Mouse (Mus musculus) midbrain, embryonic 16.5 days (tissue): ENCODE measurements around the gene Alg11. TPM values are rescaled to one million over a fixed set of nuclear protein-coding genes. Genes with fewer than 3 reads are reported as not detected.

Experiments used
- ATAC-seq: fragments of 200-750 bp; cut with Nextera tagmentation; 2 replicates; pipeline ENCODE4 v1.8.0; 2017; ENCODE audit warnings: moderate TSS enrichment
- H3K27ac ChIP-seq: fragments of 300-500 bp; sonication (generic); 2 replicates; pipeline ENCODE4 v1.5.1; 2014; ENCODE audit warnings: mild to moderate bottlenecking, low read length, mixed read lengths
- H3K27me3 ChIP-seq: fragments of 300-500 bp; sonication (generic); 2 replicates; pipeline ENCODE4 v1.6.1; 2014; ENCODE audit warnings: low read depth, low read length, mixed read lengths; ENCODE audit not compliant: control insufficient read depth, insufficient read depth
- H3K36me3 ChIP-seq: fragments of 300-500 bp; sonication (generic); 2 replicates; pipeline ENCODE4 v1.6.1; 2014; ENCODE audit warnings: mild to moderate bottlenecking, low read length, moderate library complexity, mixed read lengths; ENCODE audit not compliant: control insufficient read depth, insufficient read depth
- H3K4me1 ChIP-seq: fragments of 300-500 bp; sonication (generic); 2 replicates; pipeline ENCODE4 v1.6.1; 2014; ENCODE audit warnings: mild to moderate bottlenecking, low read length, mixed read lengths; ENCODE audit not compliant: control insufficient read depth, insufficient read depth
- H3K4me2 ChIP-seq: fragments of 300-500 bp; sonication (generic); 2 replicates; pipeline ENCODE4 v1.6.1; 2014; ENCODE audit warnings: mild to moderate bottlenecking, low read length, mixed read lengths
- H3K4me3 ChIP-seq: fragments of 300-500 bp; sonication (generic); 2 replicates; pipeline ENCODE4 v1.5.1; 2014; ENCODE audit warnings: low read depth, mild to moderate bottlenecking, low read length, moderate library complexity, mixed read lengths
- H3K9ac ChIP-seq: fragments of 300-500 bp; sonication (generic); 2 replicates; pipeline ENCODE4 v1.6.1; 2014; ENCODE audit warnings: low read depth, low read length, mixed read lengths
- H3K9me3 ChIP-seq: fragments of 300-500 bp; sonication (generic); replicated peaks from 2 replicates; pipeline ENCODE4 v1.6.1; 2014; ENCODE audit warnings: mild to moderate bottlenecking, low read length, mixed read lengths; ENCODE audit not compliant: control insufficient read depth, poor library complexity, severe bottlenecking
- WGBS: fragments of 180-500 bp; shearing (Covaris S2); extraction: QIAGEN DNeasy Blood & Tissue Kit; methylation state at CpG from one replicate; pipeline ENCODE4 v1.1.7; 2014; 5-methylcytosine and 5-hydroxymethylcytosine counted together
- polyA plus RNA-seq: library from polyadenylated mRNA; unstranded; fragments of >200 nt; fragmentation: Nextera tagmentation; extraction: Ambion mirVana; gene quantifications from 2 replicates; pipeline ENCODE4 v1.2.1, GENCODE M21; 2015

Gene Alg11
- polyA plus RNA-seq, 1 experiment from 2014 or later: 49.6 TPM

GRCm38 (mm10) chr8:22037022-22037421 lies 23.5 kb upstream of the Alg11 start:
- Histone ChIP-seq H3K4me2 (no peak overlapping the region), H3K9ac (no peak overlapping the region), H3K36me3 (no peaks in the 10 kb centered on the region), H3K27me3 (no peaks in the 10 kb centered on the region), H3K9me3 (no peaks in the 10 kb centered on the region), H3K4me3 (no peak overlapping the region), H3K27ac (no peak overlapping the region), H3K4me1 (no peaks in the 10 kb centered on the region)
- no peak for ATAC-seq
- 80% methylated on average over 7 of the region's 7 CpGs for WGBS

- peak overlapping the region; percentile 28; the same call in 1 of the 2 replicates for H3K9ac ChIP-seq
- ATAC-seq: peak; percentile 54
- peak overlapping the region; percentile 33 for H3K4me2 ChIP-seq
- H3K9me3 ChIP-seq: no peaks in the 10 kb centered on the region
- no peaks in the 10 kb centered on the region for H3K4me1 ChIP-seq
- no peaks in the 10 kb centered on the region for H3K36me3 ChIP-seq
- H3K27me3 ChIP-seq: no peaks in the 10 kb centered on the region
- no peak overlapping the region for H3K27ac ChIP-seq
- H3K4me3 ChIP-seq: 0 out of 2 replicates have a peak overlapping the region, but pooled peaks have one; percentile 8
- 14% methylated on average over 15 of the region's 15 CpGs for WGBS
Observed at GRCm38 (mm10) chr8:22039468-22040152, 20.9 kb upstream of the Alg11 start.

GRCm38 (mm10) chr8:22040153-22040509 lies 20.4 kb upstream of the Alg11 start:
- ATAC-seq: peak; percentile 54
- H3K4me1 ChIP-seq: no peaks in the 10 kb centered on the region
- H3K4me2 ChIP-seq: no peak overlapping the region
- no peak overlapping the region for H3K9ac ChIP-seq
- H3K27me3 ChIP-seq: no peaks in the 10 kb centered on the region
- H3K27ac ChIP-seq: no peak overlapping the region
- H3K9me3 ChIP-seq: no peaks in the 10 kb centered on the region
- WGBS: 30% methylated on average over 6 of the region's 6 CpGs
- no peaks in the 10 kb centered on the region for H3K36me3 ChIP-seq
- no peak overlapping the region for H3K4me3 ChIP-seq

GRCm38 (mm10) chr8:22042515-22042914 lies 18.0 kb upstream of the Alg11 start:
- Histone ChIP-seq H3K4me2 (no peak overlapping the region), H3K27me3 (no peaks in the 10 kb centered on the region), H3K27ac (no peak overlapping the region), H3K9me3 (no peaks in the 10 kb centered on the region), H3K4me1 (no peaks in the 10 kb centered on the region), H3K4me3 (no peak overlapping the region), H3K9ac (no peak overlapping the region), H3K36me3 (no peaks in the 10 kb centered on the region)
- ATAC-seq: no peak
- 85% methylated on average over 3 of the region's 3 CpGs for WGBS

- Histone ChIP-seq H3K36me3 (no peaks in the 10 kb centered on the region), H3K4me1 (no peaks in the 10 kb centered on the region), H3K27me3 (no peaks in the 10 kb centered on the region), H3K4me3 (no peak overlapping the region), H3K9ac (no peak overlapping the region), H3K4me2 (no peak overlapping the region), H3K9me3 (no peaks in the 10 kb centered on the region), H3K27ac (no peak overlapping the region)
- ATAC-seq: no peak
- WGBS: 66% methylated on average over 12 of the region's 12 CpGs
Observed at GRCm38 (mm10) chr8:22043706-22044105, 16.8 kb upstream of the Alg11 start.

GRCm38 (mm10) chr8:22047699-22048464 lies 12.6 kb upstream of the Alg11 start:
- Histone ChIP-seq H3K9me3 (no peaks in the 10 kb centered on the region), H3K27me3 (no peaks in the 10 kb centered on the region), H3K36me3 (no peaks in the 10 kb centered on the region), H3K4me3 (no peak overlapping the region), H3K4me2 (no peak overlapping the region), H3K4me1 (no peaks in the 10 kb centered on the region), H3K27ac (no peak overlapping the region), H3K9ac (no peak overlapping the region)
- peak; percentile 42; the same call in 1 of the 2 replicates for ATAC-seq
- WGBS: 71% methylated on average over 2 of the region's 2 CpGs

GRCm38 (mm10) chr8:22054674-22055491 lies 5.6 kb upstream of the Alg11 start:
- H3K9me3 ChIP-seq: no peaks in the 10 kb centered on the region
- H3K27ac ChIP-seq: no peak overlapping the region
- no peak overlapping the region for H3K4me2 ChIP-seq
- H3K4me3 ChIP-seq: no peak overlapping the region
- peaks cover 3% of the 10 kb centered on the region; the same call in 1 of the 2 replicates for H3K4me1 ChIP-seq
- H3K9ac ChIP-seq: no peak overlapping the region
- no peak for ATAC-seq
- H3K36me3 ChIP-seq: no peaks in the 10 kb centered on the region
- WGBS: 93% methylated on average over 12 of the region's 12 CpGs
- H3K27me3 ChIP-seq: 0 out of 2 replicates have a peak, but pooled peaks cover 2% of the 10 kb centered on the region

GRCm38 (mm10) chr8:22055492-22055877 lies 5.0 kb upstream of the Alg11 start:
- ATAC-seq: no peak
- H3K4me3 ChIP-seq: no peak overlapping the region
- WGBS: 94% methylated on average over 2 of the region's 2 CpGs

More at GRCm38 (mm10) chr8:22055492-22055877, 5.0 kb upstream of the Alg11 start:
- Histone ChIP-seq H3K4me2 (no peak overlapping the region), H3K27me3 (0 out of 2 replicates have a peak, but pooled peaks cover 2% of the 10 kb centered on the region), H3K36me3 (no peaks in the 10 kb centered on the region), H3K9me3 (no peaks in the 10 kb centered on the region), H3K9ac (no peak overlapping the region), H3K27ac (no peak overlapping the region), H3K4me1 (peaks cover 3% of the 10 kb centered on the region; the same call in 1 of the 2 replicates)
